Mouse (Mus musculus): ENCODE measurements around the gene Gja5.

Gene Gja5

GRCm38 (mm10) chr3:96904393-96904792, at the start of gene Gja5:
Gene Gja5, plus strand, starts transcription at chr3:96904693.
- no peak for DNase-seq (ENCODE audit: low spot score in 2 of 2)

- no peak for DNase-seq (ENCODE audit: low spot score in 2 of 2)
These were observed 48.7 kb upstream of the Gja5 start for GRCm38 (mm10) chr3:96855833-96856232.

- DNase-seq (ENCODE audit: low spot score in 2 of 2) = no peak
These were observed 44.0 kb upstream of the Gja5 start for GRCm38 (mm10) chr3:96860498-96860897.

- DNase-seq (ENCODE audit: low spot score in 2 of 2) = no peak
These were observed 36.6 kb upstream of the Gja5 start for GRCm38 (mm10) chr3:96867863-96868262.

- DNase-seq (ENCODE audit: low spot score in 2 of 2) = no peak
These were observed 35.9 kb upstream of the Gja5 start for GRCm38 (mm10) chr3:96868566-96868965.

GRCm38 (mm10) chr3:96869091-96869490, 35.4 kb upstream of the Gja5 start:
- DNase-seq (ENCODE audit: low spot score in 2 of 2) = no peak

- DNase-seq (ENCODE audit: low spot score in 2 of 2) = no peak
These were observed 34.2 kb upstream of the Gja5 start for GRCm38 (mm10) chr3:96870270-96870669.

- DNase-seq (ENCODE audit: low spot score in 2 of 2) = no peak
These were observed 33.4 kb upstream of the Gja5 start for GRCm38 (mm10) chr3:96871070-96871469.

- DNase-seq (ENCODE audit: low spot score in 2 of 2) = no peak
These were observed 32.0 kb upstream of the Gja5 start for GRCm38 (mm10) chr3:96872501-96872900.

GRCm38 (mm10) chr3:96874808-96875571, 29.5 kb upstream of the Gja5 start:
- no peak for DNase-seq (ENCODE audit: low spot score in 2 of 2)

- DNase-seq (ENCODE audit: low spot score in 2 of 2) = no peak
These were observed 25.0 kb upstream of the Gja5 start for GRCm38 (mm10) chr3:96879536-96879935.

- DNase-seq (ENCODE audit: low spot score in 2 of 2) = no peak
These were observed 24.1 kb upstream of the Gja5 start for GRCm38 (mm10) chr3:96880385-96880784.

GRCm38 (mm10) chr3:96881557-96881956, 22.9 kb upstream of the Gja5 start:
- no peak for DNase-seq (ENCODE audit: low spot score in 2 of 2)

- no peak for DNase-seq (ENCODE audit: low spot score in 2 of 2)
These were observed 22.2 kb upstream of the Gja5 start for GRCm38 (mm10) chr3:96882061-96882849.

- DNase-seq (ENCODE audit: low spot score in 2 of 2) = no peak
These were observed 20.8 kb upstream of the Gja5 start for GRCm38 (mm10) chr3:96883690-96884089.

- DNase-seq (ENCODE audit: low spot score in 2 of 2) = no peak
These were observed 2.0 kb upstream of the Gja5 start for GRCm38 (mm10) chr3:96902336-96902999.

- peak; percentile 91 for DNase-seq (ENCODE audit: low spot score in 2 of 2)
These were observed 503 bp downstream of the Gja5 start, which contains the start of gene Gpr89 for GRCm38 (mm10) chr3:96904851-96905541. Gene Gpr89, minus strand, starts transcription at chr3:96905346.

- DNase-seq (ENCODE audit: low spot score in 2 of 2) = no peak
These were observed 1.1 kb downstream of the Gja5 start for GRCm38 (mm10) chr3:96905592-96905991.

- no peak for DNase-seq (ENCODE audit: low spot score in 2 of 2)
These were observed 16.5 kb downstream of the Gja5 start for GRCm38 (mm10) chr3:96920991-96921390.

- no peak for DNase-seq (ENCODE audit: low spot score in 2 of 2)
These were observed 20.1 kb downstream of the Gja5 start for GRCm38 (mm10) chr3:96924631-96925030.

GRCm38 (mm10) chr3:96925920-96926319, 21.4 kb downstream of the Gja5 start, which contains the start of gene Gja8:
Gene Gja8, minus strand, starts transcription at chr3:96926020.
- no peak for DNase-seq (ENCODE audit: low spot score in 2 of 2)

GRCm38 (mm10) chr3:96931261-96931681, 26.8 kb downstream of the Gja5 start:
- no peak for DNase-seq (ENCODE audit: low spot score in 2 of 2)
